Mouse (Mus musculus) spleen, adult 2 months (tissue): Measurements from ENCODE around the gene Edil3. TPM values are rescaled to one million over a fixed set of nuclear protein-coding genes. Genes with fewer than 3 reads are reported as not detected.

Experiments used
- DNase-seq, 2 experiments: peaks; one replicate each; pipeline versions ENCODE4 v3.0.0 to v3.0.0-alpha.2; 2012 to 2021; ENCODE audit warnings: low spot score in 2 of 2, low read depth in 1 of 2
- H3K27ac ChIP-seq: fragments of 200-500 bp; 2 replicates; pipeline ENCODE4 v1.5.1; 2012; ENCODE audit warnings: low read length, inconsistent platforms; ENCODE audit not compliant: insufficient read depth
- H3K27me3 ChIP-seq: fragments of 200-500 bp; 2 replicates; pipeline ENCODE4 v1.6.1; 2012; ENCODE audit warnings: mild to moderate bottlenecking, moderate library complexity, low read length, inconsistent platforms; ENCODE audit not compliant: control insufficient read depth, insufficient read depth
- H3K36me3 ChIP-seq: fragments of 200-500 bp; 2 replicates; pipeline ENCODE4 v1.6.1; 2012; ENCODE audit warnings: mild to moderate bottlenecking, low read length, inconsistent platforms; ENCODE audit not compliant: control insufficient read depth, insufficient read depth
- H3K4me1 ChIP-seq: fragments of 200-500 bp; 2 replicates; pipeline ENCODE4 v1.6.1; 2011; ENCODE audit warnings: inconsistent platforms; ENCODE audit not compliant: control insufficient read depth, insufficient read depth, insufficient read length
- H3K4me3 ChIP-seq: fragments of 200-500 bp; 2 replicates; pipeline ENCODE4 v1.5.1; 2011; ENCODE audit warnings: mild to moderate bottlenecking, inconsistent platforms; ENCODE audit not compliant: insufficient read depth, insufficient read length; ENCODE audit errors: extremely low read depth
- CTCF ChIP-seq: fragments of 200-500 bp; IDR thresholded peaks from 2 replicates; pipeline ENCODE4 v1.5.1; 2011; ENCODE audit warnings: mild to moderate bottlenecking, inconsistent platforms; ENCODE audit not compliant: insufficient read depth, insufficient read length, insufficient replicate concordance; ENCODE audit errors: extremely low read depth
- POLR2A ChIP-seq: fragments of 200-500 bp; IDR thresholded peaks from 2 replicates; pipeline ENCODE4 v1.6.1; 2011; ENCODE audit warnings: low read depth, low read length, inconsistent platforms
- WGBS: fragments of 180-500 bp; shearing (Covaris S2); methylation state at CpG from one replicate; pipeline ENCODE4 v1.1.7; 2018; 5-methylcytosine and 5-hydroxymethylcytosine counted together
- polyA plus RNA-seq: library from polyadenylated mRNA; depleted of rRNA; stranded (reverse); fragments of >200 nt; gene quantifications from 2 replicates; pipeline ENCODE4 v1.2.3, GENCODE M21; 2012

Gene Edil3
- polyA plus RNA-seq, 1 experiment = 0.04 TPM

- WGBS = 76% methylated on average over 2 of the region's 2 CpGs
- TF ChIP-seq POLR2A (no peak), CTCF (no peak)
- no peaks in the 10 kb centered on the region for H3K36me3 ChIP-seq
- H3K27me3 ChIP-seq = no peaks in the 10 kb centered on the region
- H3K27ac ChIP-seq = no peak overlapping the region
- no peak overlapping the region for H3K4me3 ChIP-seq
- H3K4me1 ChIP-seq = no peaks in the 10 kb centered on the region
- DNase-seq = no peak
Observed at GRCm38 (mm10) chr13:89324282-89324681, 503.0 kb downstream of the Edil3 start.

- 80% methylated on average over 1 of the region's 1 CpGs for WGBS
- Histone ChIP-seq H3K27ac (no peak overlapping the region), H3K4me1 (no peaks in the 10 kb centered on the region), H3K27me3 (no peaks in the 10 kb centered on the region), H3K36me3 (no peaks in the 10 kb centered on the region), H3K4me3 (no peak overlapping the region)
- TF ChIP-seq POLR2A (no peak), CTCF (no peak)
- DNase-seq = no peak
Observed at GRCm38 (mm10) chr13:89334494-89334893, 513.2 kb downstream of the Edil3 start.

GRCm38 (mm10) chr13:89335908-89336579 is 514.8 kb downstream of the Edil3 start:
- 63% methylated on average over 7 of the region's 7 CpGs for WGBS
- no peak overlapping the region for H3K27ac ChIP-seq
- no peaks in the 10 kb centered on the region for H3K27me3 ChIP-seq
- TF ChIP-seq POLR2A (no peak), CTCF (no peak)
- DNase-seq = no peak
- H3K4me3 ChIP-seq = no peak overlapping the region
- no peaks in the 10 kb centered on the region for H3K36me3 ChIP-seq
- H3K4me1 ChIP-seq = no peaks in the 10 kb centered on the region

GRCm38 (mm10) chr13:89339055-89339454 is 517.8 kb downstream of the Edil3 start:
- no peak overlapping the region for H3K27ac ChIP-seq
- whole genome bisulfite sequencing = 81% methylated on average over 4 of the region's 4 CpGs
- H3K27me3 ChIP-seq = no peaks in the 10 kb centered on the region
- no peaks in the 10 kb centered on the region for H3K36me3 ChIP-seq
- H3K4me1 ChIP-seq = no peaks in the 10 kb centered on the region
- no peak for DNase-seq
- TF ChIP-seq CTCF (no peak), POLR2A (no peak)
- H3K4me3 ChIP-seq = no peak overlapping the region

- no peak overlapping the region for H3K4me3 ChIP-seq
- H3K36me3 ChIP-seq = no peaks in the 10 kb centered on the region
- H3K27me3 ChIP-seq = no peaks in the 10 kb centered on the region
- H3K27ac ChIP-seq = no peak overlapping the region
- 85% methylated on average over 3 of the region's 3 CpGs for WGBS
- no peak for DNase-seq
- TF ChIP-seq CTCF (no peak), POLR2A (no peak)
- no peaks in the 10 kb centered on the region for H3K4me1 ChIP-seq
Observed at GRCm38 (mm10) chr13:89339776-89340175, 518.5 kb downstream of the Edil3 start.

GRCm38 (mm10) chr13:89355234-89355633 is 534.0 kb downstream of the Edil3 start:
- TF ChIP-seq CTCF = no peak
- no peak for TF ChIP-seq POLR2A
- no peak overlapping the region for H3K27ac ChIP-seq

GRCm38 (mm10) chr13:89358407-89358806 is 537.1 kb downstream of the Edil3 start:
- Histone ChIP-seq H3K4me3 (no peak overlapping the region), H3K27ac (no peak overlapping the region), H3K36me3 (no peaks in the 10 kb centered on the region), H3K27me3 (no peaks in the 10 kb centered on the region), H3K4me1 (no peaks in the 10 kb centered on the region)
- DNase-seq = no peak
- TF ChIP-seq POLR2A (no peak), CTCF (no peak)

More at GRCm38 (mm10) chr13:89355234-89355633, 534.0 kb downstream of the Edil3 start:
- WGBS = 82% methylated on average over 3 of the region's 3 CpGs
- H3K27me3 ChIP-seq = no peaks in the 10 kb centered on the region
- DNase-seq = no peak
- no peak overlapping the region for H3K4me3 ChIP-seq
- H3K4me1 ChIP-seq = no peaks in the 10 kb centered on the region
- no peaks in the 10 kb centered on the region for H3K36me3 ChIP-seq
